Mouse (Mus musculus) embryonic facial prominence, embryonic 11.5 days (tissue): ENCODE results near the gene Cldnd2. TPM values are rescaled to one million over a fixed set of nuclear protein-coding genes. Genes with fewer than 3 reads are reported as not detected.
A peak's percentile ranks its signal among the peaks of the same experiment; 100 is the strongest.

Experiments
- ATAC-seq: fragments of 200-750 bp; cut with Nextera tagmentation; replicated peaks from 2 replicates; pipeline ENCODE4 v1.8.0; 2017; ENCODE audit warnings: low read depth; ENCODE audit not compliant: insufficient number of reproducible peaks, low FRiP score, low TSS enrichment
- DNase-seq: peaks from one replicate; pipeline ENCODE4 v3.0.0-alpha.2; 2015; ENCODE audit warnings: low spot score
- H3K27ac ChIP-seq: fragments of 300-500 bp; sonication (generic); replicated peaks from 2 replicates; pipeline ENCODE4 v1.5.1; 2014; ENCODE audit warnings: mild to moderate bottlenecking, low read depth, low read length, control low read depth
- H3K27me3 ChIP-seq: fragments of 300-500 bp; sonication (generic); 2 replicates; pipeline ENCODE4 v1.6.1; 2014; ENCODE audit warnings: mild to moderate bottlenecking, low read length, moderate library complexity, mixed read lengths; ENCODE audit not compliant: control insufficient read depth, insufficient read depth
- H3K36me3 ChIP-seq: fragments of 300-500 bp; sonication (generic); replicated peaks from 2 replicates; pipeline ENCODE4 v1.6.1; 2014; ENCODE audit warnings: low read depth, mild to moderate bottlenecking, low read length, moderate library complexity, mixed read lengths; ENCODE audit not compliant: control insufficient read depth, insufficient read depth
- H3K4me1 ChIP-seq: fragments of 300-500 bp; sonication (generic); 2 replicates; pipeline ENCODE4 v1.6.1; 2014; ENCODE audit warnings: low read length, mixed read lengths; ENCODE audit not compliant: control insufficient read depth, insufficient read depth
- H3K4me2 ChIP-seq: fragments of 300-500 bp; sonication (generic); 2 replicates; pipeline ENCODE4 v1.6.1; 2014; ENCODE audit warnings: low read depth, mild to moderate bottlenecking, control low read depth, low read length, moderate library complexity
- H3K4me3 ChIP-seq: fragments of 300-500 bp; sonication (generic); 2 replicates; pipeline ENCODE4 v1.5.1; 2014; ENCODE audit warnings: low read depth, low read length, control low read depth
- H3K9ac ChIP-seq: fragments of 300-500 bp; sonication (generic); replicated peaks from 2 replicates; pipeline ENCODE4 v1.6.1; 2014; ENCODE audit warnings: mild to moderate bottlenecking, control low read depth, low read length
- H3K9me3 ChIP-seq: fragments of 300-500 bp; sonication (generic); replicated peaks from 2 replicates; pipeline ENCODE4 v1.6.1; 2016; ENCODE audit warnings: mild to moderate bottlenecking, low read length, inconsistent platforms, mixed read lengths; ENCODE audit not compliant: control insufficient read depth
- WGBS: fragments of 180-500 bp; shearing (Covaris S2); extraction: QIAGEN DNeasy Blood & Tissue Kit; methylation state at CpG from one replicate; pipeline ENCODE4 v1.1.7; 2014; 5-methylcytosine and 5-hydroxymethylcytosine counted together
- polyA plus RNA-seq: library from polyadenylated mRNA; unstranded; fragments of >200 nt; fragmentation: Nextera tagmentation; extraction: Ambion mirVana; gene quantifications from 2 replicates; pipeline ENCODE4 v1.2.1, GENCODE M21; 2014

Gene Cldnd2
- polyA plus RNA-seq, 1 experiment from 2014 or later, result not detected

- no peaks in the 10 kb centered on the region for H3K4me1 ChIP-seq
- H3K9me3 ChIP-seq, result no peaks in the 10 kb centered on the region
- 83% methylated on average over 4 of the region's 4 CpGs for WGBS
- no peak overlapping the region for H3K27ac ChIP-seq
- ATAC-seq, result no peak
- H3K36me3 ChIP-seq, result no peaks in the 10 kb centered on the region
- H3K4me3 ChIP-seq, result no peak overlapping the region
- H3K27me3 ChIP-seq, result no peaks in the 10 kb centered on the region
- no peak overlapping the region for H3K4me2 ChIP-seq
- DNase-seq, result no peak
- no peak overlapping the region for H3K9ac ChIP-seq
Observed at GRCm38 (mm10) chr7:43438611-43439010, 2.0 kb upstream of the Cldnd2 start.

- no peak for ATAC-seq
Observed at GRCm38 (mm10) chr7:43441071-43441470, 489 bp downstream of the Cldnd2 start.

DNA sequence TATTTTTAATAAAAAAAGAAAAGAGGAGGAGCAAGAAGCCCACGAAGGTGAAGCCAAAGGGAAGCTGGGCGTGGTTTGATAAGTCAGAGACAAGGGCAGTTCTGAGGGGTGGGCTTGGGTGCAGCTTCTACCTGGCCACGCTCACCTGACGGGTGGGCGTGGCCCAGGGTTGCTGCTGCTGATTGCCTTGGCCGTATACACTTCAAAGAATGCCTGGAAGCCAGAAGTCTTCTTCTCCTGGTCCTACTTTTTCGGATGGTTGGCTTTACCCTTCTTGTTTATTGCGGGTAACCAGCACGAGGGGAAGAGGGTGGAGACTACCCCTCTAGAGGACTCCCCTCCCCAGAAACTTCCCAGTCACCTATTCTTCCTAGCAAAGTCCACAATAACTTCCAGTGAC lies 2.1 kb downstream of the Cldnd2 start:
- 9% methylated on average over 9 of the region's 9 CpGs for WGBS

More at GRCm38 (mm10) chr7:43441071-43441470, 489 bp downstream of the Cldnd2 start:
- Histone ChIP-seq H3K27me3 (no peaks in the 10 kb centered on the region), H3K4me3 (no peak overlapping the region), H3K4me1 (no peaks in the 10 kb centered on the region), H3K9me3 (no peaks in the 10 kb centered on the region), H3K4me2 (no peak overlapping the region), H3K36me3 (no peaks in the 10 kb centered on the region), H3K27ac (no peak overlapping the region), H3K9ac (no peak overlapping the region)
- 77% methylated on average over 3 of the region's 3 CpGs for WGBS
- DNase-seq, result no peak

DNA sequence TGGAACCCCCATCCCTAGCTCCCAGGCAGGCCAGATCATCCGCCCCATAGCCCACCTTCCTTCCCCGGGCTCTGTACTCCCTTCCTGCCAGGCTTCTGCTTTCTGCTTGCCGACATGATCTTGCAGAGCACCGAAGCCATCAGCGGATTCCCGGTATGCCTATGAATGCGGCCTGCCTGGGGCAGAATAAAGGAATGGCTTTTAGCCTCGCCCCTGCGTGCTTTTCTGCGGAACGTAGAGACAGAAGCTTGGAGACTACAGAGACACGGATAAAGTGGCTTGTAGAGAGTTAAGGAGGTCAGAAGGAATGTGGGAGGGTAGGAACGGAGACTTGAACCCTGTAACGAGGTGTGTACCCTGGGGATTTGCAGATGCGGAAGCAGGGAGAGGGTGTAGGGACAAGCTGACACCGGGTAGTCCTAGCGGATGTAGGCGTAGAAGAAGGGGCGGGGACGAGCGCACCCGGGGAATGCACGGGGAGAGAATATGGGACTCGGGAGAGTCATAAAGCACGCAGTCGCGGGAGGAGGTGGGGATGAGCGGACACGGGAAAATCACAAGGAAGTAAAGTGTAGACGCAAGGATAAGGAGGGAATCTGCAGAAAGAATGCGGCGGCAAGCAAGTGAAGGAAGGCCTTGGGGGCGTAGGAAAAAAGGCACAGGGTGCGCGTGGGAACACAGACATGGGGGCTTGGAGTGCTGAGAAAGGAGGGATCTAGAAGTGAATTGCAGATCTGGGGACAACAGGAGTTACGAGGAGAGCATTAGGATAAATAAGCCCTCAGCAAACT lies 2.7 kb downstream of the Cldnd2 start:
- no peaks in the 10 kb centered on the region for H3K36me3 ChIP-seq
- peak overlapping the region; percentile 67 for H3K9ac ChIP-seq
- no peaks in the 10 kb centered on the region for H3K4me1 ChIP-seq
- H3K4me3 ChIP-seq, result peak overlapping the region; percentile 47
- H3K9me3 ChIP-seq, result no peaks in the 10 kb centered on the region
- peak overlapping the region; percentile 77 for H3K27ac ChIP-seq
- H3K27me3 ChIP-seq, result no peaks in the 10 kb centered on the region
- ATAC-seq, result peak; percentile 88
- peak overlapping the region; percentile 84 for H3K4me2 ChIP-seq
- peak; percentile 70 for DNase-seq
- WGBS, result under 1% methylated on average over 36 of the region's 36 CpGs

More for the DNA sequence above, 2.1 kb downstream of the Cldnd2 start:
- Histone ChIP-seq H3K36me3 (no peaks in the 10 kb centered on the region), H3K4me2 (peak overlapping the region; percentile 84), H3K27ac (peak overlapping the region; percentile 77), H3K9me3 (no peaks in the 10 kb centered on the region), H3K9ac (peak overlapping the region; percentile 67), H3K27me3 (no peaks in the 10 kb centered on the region), H3K4me1 (no peaks in the 10 kb centered on the region), H3K4me3 (peak overlapping the region; percentile 47)
- DNase-seq (no peak), ATAC-seq (no peak)

DNA sequence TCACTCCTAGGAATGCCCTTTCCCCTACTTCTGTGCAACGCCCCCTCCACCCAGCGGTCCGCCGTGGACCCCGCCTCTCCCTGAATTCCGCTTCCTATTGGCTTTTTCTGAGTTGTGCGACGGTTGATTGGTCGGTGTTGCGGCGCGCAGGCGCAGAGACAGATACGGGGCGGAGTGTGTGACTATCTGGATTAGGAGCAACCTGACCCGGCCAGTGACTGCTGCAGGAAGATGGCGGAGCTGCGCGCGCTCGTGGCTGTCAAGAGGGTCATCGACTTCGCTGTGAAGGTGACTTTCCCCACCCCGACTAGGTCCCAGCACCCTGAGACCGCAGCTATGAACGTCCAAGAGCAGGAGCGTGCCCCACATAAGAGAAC lies 3.3 kb downstream of the Cldnd2 start, which contains the start of the genes Etfb and Gm45233:
Etfb (plus strand) TSS at position 167 of the 377 bp plus-strand sequence.
Gm45233 (plus strand) TSS at position 212 of the 377 bp plus-strand sequence.
- ATAC-seq (peak; percentile 96), DNase-seq (peak; percentile 95)
- Histone ChIP-seq H3K9ac (peak within 1 kb of the TSS; percentile 67), H3K27ac (peak within 1 kb of the TSS; percentile 77), H3K36me3 (no peaks in the 10 kb centered on the region), H3K9me3 (no peaks in the 10 kb centered on the region), H3K4me3 (peak within 1 kb of the TSS; percentile 47), H3K4me2 (peak within 1 kb of the TSS; percentile 84), H3K4me1 (no peaks in the 10 kb centered on the region), H3K27me3 (no peaks in the 10 kb centered on the region)
- under 1% methylated on average over 27 of the region's 27 CpGs for WGBS

DNA sequence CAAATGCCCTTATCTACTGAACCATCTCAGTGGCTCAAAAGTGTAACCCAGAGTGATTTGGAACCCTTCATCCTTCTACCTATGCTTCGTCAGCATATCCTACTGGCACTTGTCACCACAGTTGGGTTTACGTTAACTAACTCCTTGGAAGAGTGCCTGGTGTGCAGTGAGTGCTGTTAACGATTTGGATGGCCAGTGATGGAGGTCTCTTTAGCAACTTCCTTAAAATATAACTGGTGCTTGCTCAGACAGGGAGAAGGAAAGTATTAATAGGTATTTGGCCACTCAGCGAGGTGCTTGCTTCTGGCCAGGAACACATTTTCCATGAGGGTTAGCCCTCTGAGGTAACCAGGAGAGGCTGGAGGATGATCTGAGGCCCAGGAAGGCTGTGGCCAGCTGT lies 7.2 kb downstream of the Cldnd2 start:
- no peak overlapping the region for H3K9ac ChIP-seq
- no peaks in the 10 kb centered on the region for H3K27me3 ChIP-seq
- H3K4me1 ChIP-seq, result no peaks in the 10 kb centered on the region
- ATAC-seq (no peak), DNase-seq (no peak)
- no peak overlapping the region for H3K4me2 ChIP-seq
- H3K27ac ChIP-seq, result no peak overlapping the region
- 89% methylated on average over 4 of the region's 4 CpGs for WGBS
- H3K9me3 ChIP-seq, result no peaks in the 10 kb centered on the region
- H3K36me3 ChIP-seq, result no peaks in the 10 kb centered on the region
- H3K4me3 ChIP-seq, result no peak overlapping the region

- no peak overlapping the region for H3K4me2 ChIP-seq
- H3K36me3 ChIP-seq, result no peaks in the 10 kb centered on the region
- no peak overlapping the region for H3K4me3 ChIP-seq
- no peak overlapping the region for H3K9ac ChIP-seq
- H3K27ac ChIP-seq, result no peak overlapping the region
- DNase-seq (no peak), ATAC-seq (no peak)
- WGBS, result 76% methylated on average over 2 of the region's 3 CpGs
- no peaks in the 10 kb centered on the region for H3K4me1 ChIP-seq
- H3K9me3 ChIP-seq, result no peaks in the 10 kb centered on the region
- no peaks in the 10 kb centered on the region for H3K27me3 ChIP-seq
Observed at GRCm38 (mm10) chr7:43448246-43448645, 7.7 kb downstream of the Cldnd2 start.

- Histone ChIP-seq H3K27ac (no peak overlapping the region), H3K27me3 (no peaks in the 10 kb centered on the region), H3K4me1 (no peaks in the 10 kb centered on the region), H3K4me3 (no peak overlapping the region), H3K9ac (no peak overlapping the region), H3K36me3 (no peaks in the 10 kb centered on the region), H3K4me2 (no peak overlapping the region), H3K9me3 (no peaks in the 10 kb centered on the region)
- ATAC-seq (no peak), DNase-seq (no peak)
- 100% methylated on average over 2 of the region's 2 CpGs for WGBS
Observed at GRCm38 (mm10) chr7:43449811-43450210, 9.2 kb downstream of the Cldnd2 start.
